Mouse (Mus musculus) spleen, adult 18-20 months (tissue): ENCODE results near the gene St6galnac3.

Source experiments
- DNase-seq, 2 experiments: peaks; one replicate each; pipeline ENCODE4 v3.0.0; 2022; ENCODE audit warnings: mixed read lengths in 2 of 2

St6galnac3 gene

GRCm38 (mm10) chr3:153510048-153510630, 214.8 kb downstream of the St6galnac3 start:
- no peak for DNase-seq

- no peak for DNase-seq
Measured at GRCm38 (mm10) chr3:153509643-153510042, 215.3 kb downstream of the St6galnac3 start.

- DNase-seq, result no peak
Measured at GRCm38 (mm10) chr3:153509029-153509428, 215.9 kb downstream of the St6galnac3 start.

- DNase-seq, result no peak
Measured at GRCm38 (mm10) chr3:153508592-153508991, 216.4 kb downstream of the St6galnac3 start.

GRCm38 (mm10) chr3:153507599-153507998, 217.4 kb downstream of the St6galnac3 start:
- no peak for DNase-seq

GRCm38 (mm10) chr3:153502488-153502887, 222.5 kb downstream of the St6galnac3 start:
- no peak for DNase-seq

GRCm38 (mm10) chr3:153501333-153501877, 223.6 kb downstream of the St6galnac3 start:
- DNase-seq, result peak; percentile 15 to 55

GRCm38 (mm10) chr3:153492986-153493385, 232.0 kb downstream of the St6galnac3 start:
- DNase-seq, result no peak

GRCm38 (mm10) chr3:153489718-153490117, 235.3 kb downstream of the St6galnac3 start:
- DNase-seq, result no peak

GRCm38 (mm10) chr3:153488931-153489330, 236.0 kb downstream of the St6galnac3 start:
- no peak for DNase-seq

GRCm38 (mm10) chr3:153485176-153485575, 239.8 kb downstream of the St6galnac3 start:
- no peak for DNase-seq

- no peak for DNase-seq
Measured at GRCm38 (mm10) chr3:153484701-153485100, 240.3 kb downstream of the St6galnac3 start.

- no peak for DNase-seq
Measured at GRCm38 (mm10) chr3:153483691-153484090, 241.3 kb downstream of the St6galnac3 start.

- no peak for DNase-seq
Measured at GRCm38 (mm10) chr3:153482098-153482497, 242.9 kb downstream of the St6galnac3 start.

GRCm38 (mm10) chr3:153481012-153481411, 244.0 kb downstream of the St6galnac3 start:
- no peak for DNase-seq

- no peak for DNase-seq
Measured at GRCm38 (mm10) chr3:153480636-153481006, 244.4 kb downstream of the St6galnac3 start.

GRCm38 (mm10) chr3:153480005-153480635, 244.9 kb downstream of the St6galnac3 start:
- DNase-seq, result no peak

GRCm38 (mm10) chr3:153475919-153476318, 249.1 kb downstream of the St6galnac3 start:
- no peak for DNase-seq

GRCm38 (mm10) chr3:153475461-153475860, 249.5 kb downstream of the St6galnac3 start:
- no peak for DNase-seq

- no peak for DNase-seq
Measured at GRCm38 (mm10) chr3:153472583-153473471, 252.1 kb downstream of the St6galnac3 start.

GRCm38 (mm10) chr3:153463849-153464248, 261.1 kb downstream of the St6galnac3 start:
- DNase-seq, result no peak

GRCm38 (mm10) chr3:153460173-153460572, 264.8 kb downstream of the St6galnac3 start:
- no peak for DNase-seq

- no peak for DNase-seq
Measured at GRCm38 (mm10) chr3:153458593-153458992, 266.4 kb downstream of the St6galnac3 start.
